Mouse (Mus musculus) cerebellum, adult 2 months (tissue): ENCODE measurements around the gene Esx1.

Source experiments
- CTCF ChIP-seq: fragments of 200-500 bp; IDR thresholded peaks from 2 replicates; pipeline ENCODE4 v1.5.1; 2011; ENCODE audit warnings: low read depth, mild to moderate bottlenecking, control low read depth, low read length, moderate library complexity, borderline replicate concordance; ENCODE audit not compliant: insufficient read depth
- POLR2A ChIP-seq: fragments of 200-500 bp; IDR thresholded peaks from 2 replicates; pipeline ENCODE4 v1.6.1; 2011; ENCODE audit warnings: low read length, control low read depth, borderline replicate concordance; ENCODE audit not compliant: insufficient read depth

DNA sequence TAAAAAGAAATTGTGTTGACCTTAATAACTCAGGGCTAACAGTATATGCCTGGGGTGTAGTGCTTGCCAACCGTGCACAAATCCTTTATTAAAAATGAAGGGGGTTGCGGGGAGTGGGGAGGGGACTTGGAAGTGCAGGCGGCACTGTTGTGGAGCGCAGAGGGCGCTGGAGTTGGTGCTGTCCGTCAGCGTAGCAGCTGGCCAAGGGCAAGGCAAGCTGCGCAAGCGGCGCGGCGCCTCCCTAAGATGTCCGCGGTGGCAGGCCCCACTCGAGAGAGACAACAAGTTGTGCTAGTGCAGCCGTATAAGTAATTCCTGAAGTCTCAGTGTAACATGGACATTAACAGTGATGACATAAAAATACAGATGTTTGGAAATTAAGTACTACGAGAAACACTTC lies 5.7 kb upstream of the Esx1 start:
- TF ChIP-seq POLR2A (no peak), CTCF (no peak)
